Comparison of ENCODE assay signal across 23 mouse cellular contexts in genomic region chr7:120034996-120035395, GRCm38 (mm10).
A peak's percentile ranks its signal among the peaks of the same experiment; 100 is the strongest.
DNase-seq lines count a peak whose midpoint lies in the region; ATAC-seq and TF ChIP-seq lines count a peak whose summit lies in the region.
"Had no signal": no experiment of that assay in that cellular context is flagged by ENCODE, and none has a peak within 500 bp of the region (broad histone marks: within the 10 kb centered on the region; RNA-seq: fewer than 3 reads in every experiment).

No protein-coding gene starts in this region.

- no peaks in the 10 kb centered on the region for H3K36me3 ChIP-seq in embryonic facial prominence, embryonic 13.5 days
- no peaks in the 10 kb centered on the region for H3K36me3 ChIP-seq in embryonic facial prominence, embryonic 10.5 days (replicated peaks)
- H3K36me3 ChIP-seq in heart, embryonic 16.5 days (ENCODE audit: control insufficient read depth, insufficient read depth) = no peaks in the 10 kb centered on the region
- H3K36me3 ChIP-seq: forebrain, embryonic 12.5 days; hindbrain, embryonic 15.5 days; limb, embryonic 15.5 days had no signal

- no peak for DNase-seq in embryonic facial prominence, embryonic 10.5 days (ENCODE audit: low spot score)
- DNase-seq in heart, postnatal 25 days (ENCODE audit: low spot score) = no peak
- no peak for DNase-seq in left cerebral cortex, adult 2 months (ENCODE audit: extremely low spot score in 1 of 2, low spot score in 2 of 2)
- DNase-seq in left cerebral cortex, adult 11 months (ENCODE audit: low spot score) = no peak
- peak; percentile 4 for DNase-seq in right cerebral cortex, postnatal 4 days
- no peak for DNase-seq in right cerebral cortex, adult 18-20 months
- DNase-seq: adrenal gland, postnatal 10 days; cerebellum, adult 9-11 months; gastrocnemius, postnatal 14 days; heart, adult 11 months; kidney, adult 9 months; kidney, postnatal 14 days; lung, embryonic 14.5 days; lung, postnatal 36 days; thymus, postnatal 14 days had no signal

- intact Hi-C loops in heart, postnatal 25 days (cut with DNase I) = no loop called here
- intact Hi-C loops in left cerebral cortex, adult 2 months (cut with DNase I) = no loop called here

- no peaks in the 10 kb centered on the region for H3K27me3 ChIP-seq in embryonic facial prominence, embryonic 13.5 days
- H3K27me3 ChIP-seq in embryonic facial prominence, embryonic 10.5 days (replicated peaks; ENCODE audit: low read depth, poor library complexity, severe bottlenecking) = no peaks in the 10 kb centered on the region
- H3K27me3 ChIP-seq in heart, embryonic 16.5 days (ENCODE audit: control insufficient read depth, insufficient read depth, low read length) = no peaks in the 10 kb centered on the region
- H3K27me3 ChIP-seq: forebrain, embryonic 12.5 days; hindbrain, embryonic 15.5 days; limb, embryonic 15.5 days had no signal

- H3K4me1 ChIP-seq in embryonic facial prominence, embryonic 13.5 days = no peaks in the 10 kb centered on the region
- no peaks in the 10 kb centered on the region for H3K4me1 ChIP-seq in embryonic facial prominence, embryonic 10.5 days
- no peaks in the 10 kb centered on the region for H3K4me1 ChIP-seq in heart, embryonic 16.5 days (ENCODE audit: control insufficient read depth, insufficient read depth, low read length)
- H3K4me1 ChIP-seq: forebrain, embryonic 12.5 days; limb, embryonic 15.5 days had no signal

- no peak overlapping the region for H3K27ac ChIP-seq in embryonic facial prominence, embryonic 13.5 days
- no peak overlapping the region for H3K27ac ChIP-seq in embryonic facial prominence, embryonic 10.5 days (replicated peaks)
- H3K27ac ChIP-seq in heart, embryonic 16.5 days (ENCODE audit: low read length) = no peak overlapping the region
- peak overlapping the region; percentile 8; the same call in 1 of the 2 replicates for H3K27ac ChIP-seq in left cerebral cortex, adult 2 months
- H3K27ac ChIP-seq: forebrain, embryonic 12.5 days; hindbrain, embryonic 15.5 days; limb, embryonic 15.5 days; liver, embryonic 14.5 days had no signal

- WGBS in embryonic facial prominence, embryonic 13.5 days = 79% methylated on average over 4 of the region's 4 CpGs
- WGBS in embryonic facial prominence, embryonic 10.5 days = 82% methylated on average over 4 of the region's 4 CpGs
- WGBS in heart, embryonic 16.5 days = 58% methylated on average over 4 of the region's 4 CpGs

- no peak overlapping the region for H3K4me3 ChIP-seq in embryonic facial prominence, embryonic 13.5 days
- H3K4me3 ChIP-seq in embryonic facial prominence, embryonic 10.5 days = no peak overlapping the region
- H3K4me3 ChIP-seq in heart, embryonic 16.5 days (ENCODE audit: low read length) = no peak overlapping the region
- no peak overlapping the region for H3K4me3 ChIP-seq in left cerebral cortex, adult 2 months
- H3K4me3 ChIP-seq: forebrain, embryonic 12.5 days; hindbrain, embryonic 15.5 days; limb, embryonic 15.5 days had no signal

- TF ChIP-seq CTCF in left cerebral cortex, adult 2 months (IDR thresholded peaks at IDR 0.05) = no peak

- no peaks in the 10 kb centered on the region for H3K9me3 ChIP-seq in embryonic facial prominence, embryonic 13.5 days
- no peaks in the 10 kb centered on the region for H3K9me3 ChIP-seq in embryonic facial prominence, embryonic 10.5 days
- peaks cover 3% of the 10 kb centered on the region; the same call in 1 of the 2 replicates for H3K9me3 ChIP-seq in heart, embryonic 16.5 days (replicated peaks; ENCODE audit: control insufficient read depth, low read length)
- H3K9me3 ChIP-seq: forebrain, embryonic 12.5 days; hindbrain, embryonic 15.5 days; limb, embryonic 15.5 days had no signal

- 0 out of 2 replicates have a peak, but pooled peaks have one; percentile 10 for ATAC-seq in embryonic facial prominence, embryonic 13.5 days (ENCODE audit: insufficient number of reproducible peaks, insufficient read depth, low FRiP score, low TSS enrichment, low read depth)
- ATAC-seq in heart, embryonic 16.5 days (replicated peaks; ENCODE audit: extremely low read depth, insufficient read depth, low FRiP score) = peak; percentile 60; the same call in 1 of the 2 replicates
- ATAC-seq: intestine, embryonic 16.5 days had no signal

- H3K4me2 ChIP-seq in embryonic facial prominence, embryonic 13.5 days = no peak overlapping the region
- H3K4me2 ChIP-seq in heart, embryonic 16.5 days (ENCODE audit: low read depth, low read length) = no peak overlapping the region
- H3K4me2 ChIP-seq: forebrain, embryonic 12.5 days; heart, embryonic 11.5 days; hindbrain, embryonic 15.5 days; limb, embryonic 15.5 days; lung, embryonic 14.5 days had no signal

- H3K9ac ChIP-seq in embryonic facial prominence, embryonic 13.5 days = no peak overlapping the region
- no peak overlapping the region for H3K9ac ChIP-seq in heart, embryonic 16.5 days (ENCODE audit: low read length)
- H3K9ac ChIP-seq: forebrain, embryonic 12.5 days; hindbrain, embryonic 15.5 days; limb, embryonic 15.5 days; liver, embryonic 14.5 days; lung, embryonic 14.5 days had no signal
